Mouse (Mus musculus): ENCODE data around the gene Sfrp5.

GRCm38 (mm10) chr19:42209485-42209884 is 7.4 kb upstream of the Sfrp5 start:
- TF ChIP-seq POLR2A (IDR thresholded peaks at IDR 0.05; ENCODE audit: control insufficient read depth, low read depth, low read length) (no peak), CTCF (IDR thresholded peaks at IDR 0.05; ENCODE audit: control insufficient read depth, insufficient read depth, insufficient replicate concordance, low read depth, low read length) (no peak)
